Mouse (Mus musculus) megakaryocyte, embryonic 14.5 days (primary cell): Measurements from ENCODE around the gene Olfr224. TPM values are rescaled to one million over a fixed set of nuclear protein-coding genes. Genes with fewer than 3 reads are reported as not detected.
A peak's percentile ranks its signal among the peaks of the same experiment; 100 is the strongest.
"Not testable (repeated sequence)": the region's sequence is repeated elsewhere in the genome, so short reads cannot be mapped to it uniquely, and the experiment has no call there.

Source experiments
- H3K27me3 ChIP-seq: replicated peaks from 2 replicates; pipeline ENCODE3; 2012; ENCODE audit warnings: inconsistent platforms
- H3K36me3 ChIP-seq: replicated peaks from 2 replicates; pipeline ENCODE3; 2012; ENCODE audit warnings: low read length, inconsistent platforms, mixed read lengths
- H3K4me1 ChIP-seq: 2 replicates; pipeline ENCODE4 v1.6.1; 2012; ENCODE audit warnings: inconsistent platforms
- H3K4me3 ChIP-seq: replicated peaks from 2 replicates; pipeline ENCODE3; 2012; ENCODE audit warnings: moderate library complexity, mild to moderate bottlenecking, inconsistent platforms
- H3K9me3 ChIP-seq: 2 replicates; pipeline ENCODE4 v1.6.1; 2012; ENCODE audit warnings: inconsistent platforms
- FLI1 ChIP-seq: IDR thresholded peaks from 2 replicates; pipeline ENCODE4 v1.6.1; 2012; ENCODE audit warnings: low read length, inconsistent platforms, mixed read lengths
- GATA1 ChIP-seq: IDR thresholded peaks from 3 replicates; pipeline ENCODE4 v1.6.1; 2012; ENCODE audit warnings: mixed read lengths, low read length, inconsistent platforms, borderline replicate concordance
- polyA plus RNA-seq: library from polyadenylated mRNA; stranded (reverse); fragments of >175 nt; gene quantifications from 2 replicates; pipeline ENCODE4 v1.2.3, GENCODE M21; 2012; ENCODE audit warnings: low replicate concordance; ENCODE audit not compliant: insufficient read depth

Gene Olfr224
- polyA plus RNA-seq, 1 experiment, result not detected

DNA sequence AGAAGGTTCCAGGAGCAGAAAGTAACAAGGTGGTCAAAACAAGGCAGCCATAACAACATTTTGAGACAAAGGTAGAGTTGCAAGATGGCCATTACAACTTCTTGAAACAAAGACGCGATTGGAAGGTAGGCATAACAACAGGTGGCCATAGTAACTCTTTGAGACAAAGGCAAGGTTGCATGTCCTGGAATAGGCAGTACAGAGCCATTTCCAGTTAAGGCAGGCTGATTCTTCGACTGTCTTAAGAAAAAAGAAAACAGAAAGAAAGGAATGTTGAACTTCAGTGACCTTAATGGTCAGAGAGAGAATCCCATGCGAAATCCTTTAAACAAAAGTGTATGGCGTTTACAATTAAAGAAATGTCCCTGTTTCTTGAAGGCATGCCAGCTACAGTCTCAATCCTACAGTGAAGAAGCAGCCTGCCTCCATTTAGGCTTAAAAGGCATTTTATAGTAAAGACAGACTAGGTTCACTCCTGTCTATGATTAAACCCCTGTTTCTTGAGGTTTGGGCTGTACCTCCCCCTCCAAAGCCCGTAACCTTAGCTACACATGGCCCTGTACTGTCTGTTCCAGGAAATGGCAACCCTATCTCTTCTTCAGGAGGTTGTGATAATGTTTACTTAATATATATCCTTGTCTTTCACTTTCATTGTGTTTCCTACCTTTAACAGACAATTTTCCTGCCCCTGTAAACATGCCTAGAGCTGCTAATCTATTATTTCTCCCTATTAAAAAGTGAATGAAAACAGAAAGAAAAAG lies 32.6 kb upstream of the Olfr224 start:
- Histone ChIP-seq H3K4me1 (peaks cover 36% of the 10 kb centered on the region), H3K4me3 (peak overlapping the region; percentile 46), H3K9me3 (no peaks in the 10 kb centered on the region), H3K36me3 (no peaks in the 10 kb centered on the region), H3K27me3 (peaks cover 1% of the 10 kb centered on the region)
- TF ChIP-seq GATA1, result no peak
- no peak for TF ChIP-seq FLI1

DNA sequence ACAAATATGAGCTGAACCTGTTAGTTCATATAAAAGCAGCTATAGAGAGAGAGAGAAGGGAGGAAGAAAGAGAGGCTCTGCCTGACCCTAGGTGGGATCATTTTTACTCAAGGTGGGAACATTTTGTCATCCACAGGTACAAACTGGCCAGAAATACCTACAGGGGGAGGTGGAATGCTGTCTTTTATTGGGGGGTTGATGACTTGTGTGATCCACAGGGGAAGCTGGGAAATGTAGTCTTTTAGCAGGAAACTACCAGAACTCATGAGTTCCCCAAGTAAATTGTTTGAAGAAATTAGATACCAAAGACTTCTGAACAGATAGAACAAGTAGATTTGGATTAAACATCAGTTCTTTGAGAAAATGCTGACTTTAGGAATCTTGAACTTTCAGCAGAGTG lies 31.7 kb upstream of the Olfr224 start:
- H3K4me1 ChIP-seq, result peaks cover 35% of the 10 kb centered on the region
- no peak overlapping the region for H3K4me3 ChIP-seq
- H3K9me3 ChIP-seq, result no peaks in the 10 kb centered on the region
- H3K36me3 ChIP-seq, result no peaks in the 10 kb centered on the region
- TF ChIP-seq GATA1 (no peak), FLI1 (no peak)
- peaks cover 7% of the 10 kb centered on the region for H3K27me3 ChIP-seq

DNA sequence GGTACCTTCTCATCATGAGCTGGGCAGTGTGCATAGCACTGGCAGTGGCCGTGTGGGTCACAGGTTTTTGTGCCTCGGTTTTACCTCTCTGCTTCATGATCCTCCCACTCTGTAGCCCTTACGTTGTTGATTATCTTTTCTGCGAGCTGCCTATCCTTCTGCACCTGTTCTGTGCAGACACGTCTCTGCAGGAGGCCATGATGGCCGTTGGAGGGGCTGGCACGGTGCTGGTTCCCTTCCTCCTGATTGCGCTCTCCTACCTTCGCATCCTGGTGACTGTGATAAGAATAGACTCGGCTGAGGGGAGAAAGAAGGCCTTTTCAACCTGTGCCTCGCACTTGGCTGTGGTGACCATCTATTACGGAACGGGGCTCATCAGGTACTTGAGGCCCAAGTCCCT lies 27.5 kb upstream of the Olfr224 start:
- Histone ChIP-seq H3K27me3 (peaks cover 11% of the 10 kb centered on the region), H3K36me3 (no peaks in the 10 kb centered on the region), H3K9me3 (no peaks in the 10 kb centered on the region), H3K4me3 (no peak overlapping the region), H3K4me1 (peaks cover 22% of the 10 kb centered on the region)
- TF ChIP-seq GATA1 (no peak), FLI1 (no peak)

DNA sequence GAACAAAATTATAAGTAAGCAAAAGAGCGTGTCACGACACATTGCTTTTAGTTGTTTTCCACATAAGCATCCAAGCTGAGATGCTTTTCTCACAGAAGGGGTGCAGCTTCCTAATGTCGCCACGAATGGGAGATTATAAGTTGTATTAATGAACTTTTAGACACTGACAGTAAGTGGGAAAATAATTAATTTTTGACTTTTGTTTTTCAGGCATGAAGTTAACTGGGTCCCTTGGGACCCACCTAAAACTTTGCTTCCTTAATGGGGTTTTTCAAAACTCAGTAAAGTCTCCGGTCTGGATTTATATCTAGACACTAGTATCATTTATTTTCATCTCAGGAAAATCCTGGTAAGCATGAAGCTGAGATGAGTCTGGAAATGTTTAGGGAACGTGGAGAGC lies 24.5 kb upstream of the Olfr224 start, which contains the start of gene Olfr324:
TSS of gene Olfr324 (plus strand) at position 301 of the 400 bp plus-strand sequence.
- H3K27me3 ChIP-seq, result peaks cover 11% of the 10 kb centered on the region
- no peaks in the 10 kb centered on the region for H3K9me3 ChIP-seq
- H3K4me3 ChIP-seq, result no peak within 1 kb of the TSS
- no peak for TF ChIP-seq FLI1
- no peak for TF ChIP-seq GATA1
- H3K36me3 ChIP-seq, result no peaks in the 10 kb centered on the region
- H3K4me1 ChIP-seq, result peaks cover 17% of the 10 kb centered on the region

DNA sequence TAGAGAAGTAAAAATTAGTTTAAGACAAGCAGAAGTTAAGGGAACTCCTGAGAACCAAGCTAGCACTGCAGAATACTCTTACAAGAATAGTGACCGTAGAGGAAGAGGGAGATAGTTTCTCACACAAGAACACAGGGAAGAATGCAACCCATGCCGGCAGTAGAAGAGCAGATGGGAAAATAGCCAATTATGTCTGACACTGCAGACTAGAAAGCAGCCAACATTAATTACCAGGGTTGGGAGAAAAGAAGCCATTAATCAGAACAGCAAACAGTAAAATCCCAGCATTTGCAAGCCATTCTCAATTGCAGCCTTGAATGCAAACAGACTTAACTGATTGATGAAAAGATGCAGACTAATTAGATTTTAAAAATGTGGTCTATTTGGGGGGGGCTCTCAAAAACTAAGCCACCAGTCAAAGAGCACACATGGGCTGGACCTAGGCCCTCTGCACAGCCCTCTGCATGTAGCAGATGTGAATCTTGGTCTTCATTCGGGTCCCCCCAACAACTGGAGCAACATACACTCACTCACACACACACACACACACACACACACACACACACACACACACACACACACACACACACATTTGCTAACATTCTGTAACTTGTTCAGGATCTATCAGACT lies 18.4 kb upstream of the Olfr224 start:
- no peak overlapping the region for H3K4me3 ChIP-seq
- H3K9me3 ChIP-seq, result no peaks in the 10 kb centered on the region
- peaks cover 27% of the 10 kb centered on the region for H3K4me1 ChIP-seq
- peaks cover 11% of the 10 kb centered on the region for H3K27me3 ChIP-seq
- no peaks in the 10 kb centered on the region for H3K36me3 ChIP-seq
- TF ChIP-seq FLI1 (no peak), GATA1 (no peak)

DNA sequence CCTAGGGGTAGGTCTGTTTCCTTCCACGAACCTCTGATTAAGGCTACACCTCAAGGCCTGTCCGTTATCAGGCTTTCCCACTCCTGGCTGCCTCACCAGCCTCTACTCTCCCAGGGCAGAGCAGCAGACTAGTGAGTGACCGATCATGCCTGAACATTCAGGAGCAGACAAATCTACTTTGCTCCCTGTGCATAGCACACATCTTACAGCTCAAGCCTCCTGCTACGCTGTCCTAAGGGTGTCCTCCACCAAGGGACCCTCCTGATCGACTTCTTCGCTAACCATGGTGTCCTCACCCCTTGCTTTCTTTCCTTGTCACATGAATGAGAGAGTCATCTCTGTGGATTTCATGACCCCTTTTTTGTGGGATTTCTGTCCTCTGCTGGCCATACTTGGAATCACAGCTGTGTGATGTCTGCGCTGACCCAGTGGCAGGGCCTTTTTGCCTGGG lies 17.6 kb upstream of the Olfr224 start:
- Histone ChIP-seq H3K36me3 (no peaks in the 10 kb centered on the region), H3K4me3 (peak overlapping the region; percentile 89), H3K27me3 (peaks cover 11% of the 10 kb centered on the region), H3K9me3 (no peaks in the 10 kb centered on the region), H3K4me1 (peaks cover 27% of the 10 kb centered on the region)
- TF ChIP-seq FLI1, result no peak
- no peak for TF ChIP-seq GATA1

DNA sequence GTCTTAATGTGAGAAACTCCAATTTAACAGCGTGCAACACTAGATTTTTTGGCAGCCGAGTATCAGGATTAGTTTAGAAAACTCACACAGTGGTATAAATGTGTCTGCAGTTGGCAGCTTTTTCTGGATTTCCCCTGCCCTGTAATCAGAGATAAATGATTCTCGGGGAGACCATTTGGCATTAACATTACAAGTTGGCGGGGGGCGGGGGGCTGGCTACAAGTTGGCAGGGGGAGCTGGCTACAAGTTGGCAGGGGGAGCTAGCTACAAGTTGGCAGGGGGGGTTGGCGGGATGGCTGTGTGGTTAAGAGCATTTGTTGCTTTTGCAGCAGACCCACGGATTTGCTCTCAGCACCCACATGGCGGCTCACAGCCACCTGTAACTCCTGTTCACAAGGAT lies 8.3 kb upstream of the Olfr224 start:
- Histone ChIP-seq H3K27me3 (peaks cover 16% of the 10 kb centered on the region), H3K4me3 (no peak overlapping the region), H3K4me1 (no peaks in the 10 kb centered on the region; the same call in 1 of the 2 replicates), H3K9me3 (no peaks in the 10 kb centered on the region), H3K36me3 (no peaks in the 10 kb centered on the region)
- no peak for TF ChIP-seq FLI1
- no peak for TF ChIP-seq GATA1

DNA sequence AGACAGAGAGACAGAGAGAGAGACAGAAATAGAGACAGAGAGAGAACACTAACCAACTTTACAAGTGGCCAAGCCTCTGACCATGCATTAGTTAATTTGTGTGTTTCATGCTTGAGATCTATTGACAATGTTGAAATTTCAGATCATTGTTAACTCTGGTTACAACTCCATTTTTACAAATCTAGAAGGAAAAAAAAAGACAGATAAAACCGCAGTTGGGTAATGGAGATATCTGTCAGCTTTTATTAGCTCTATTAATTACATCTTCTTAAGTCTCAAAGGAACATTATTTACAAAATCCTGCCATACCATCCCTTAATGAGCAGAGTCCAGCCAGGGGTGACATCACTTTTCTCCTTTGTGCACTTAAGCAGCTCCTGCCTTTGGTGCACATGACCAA lies 7.1 kb upstream of the Olfr224 start, which contains the start of gene Olfr325:
TSS of gene Olfr325 (plus strand) at position 301 of the 400 bp plus-strand sequence.
- H3K4me3 ChIP-seq, result no peak within 1 kb of the TSS
- H3K9me3 ChIP-seq, result 0 out of 2 replicates have a peak, but pooled peaks cover 6% of the 10 kb centered on the region
- no peak for TF ChIP-seq GATA1
- TF ChIP-seq FLI1, result no peak
- H3K4me1 ChIP-seq, result peaks cover 3% of the 10 kb centered on the region; the same call in 1 of the 2 replicates
- peaks cover 18% of the 10 kb centered on the region for H3K27me3 ChIP-seq
- H3K36me3 ChIP-seq, result no peaks in the 10 kb centered on the region

DNA sequence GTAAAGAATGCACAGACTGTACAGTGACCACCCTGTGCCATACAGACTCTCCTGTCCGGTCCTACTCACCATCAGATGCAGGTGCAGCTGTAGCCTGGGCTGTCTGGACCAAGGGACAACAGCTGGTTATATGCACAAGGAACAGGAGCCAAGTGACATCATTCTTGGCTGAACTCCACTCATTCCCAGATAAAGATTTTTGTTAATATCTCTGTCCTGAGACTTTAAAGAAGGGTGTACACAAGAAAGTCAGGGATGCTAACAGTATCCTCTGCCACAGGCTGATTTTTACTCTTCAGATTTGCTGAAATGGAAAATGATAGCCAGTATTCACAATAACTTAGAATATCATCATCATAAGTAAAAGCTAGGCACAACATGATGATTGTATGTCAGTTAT lies 14.8 kb downstream of the Olfr224 start, which contains the start of gene Olfr328:
TSS of gene Olfr328 (minus strand) at position 101 of the 400 bp plus-strand sequence.
- Histone ChIP-seq H3K4me3 (no peak within 1 kb of the TSS), H3K9me3 (no peaks in the 10 kb centered on the region), H3K36me3 (no peaks in the 10 kb centered on the region), H3K27me3 (peaks cover 7% of the 10 kb centered on the region), H3K4me1 (peaks cover 4% of the 10 kb centered on the region; the same call in 1 of the 2 replicates)
- TF ChIP-seq FLI1, result no peak
- no peak for TF ChIP-seq GATA1

DNA sequence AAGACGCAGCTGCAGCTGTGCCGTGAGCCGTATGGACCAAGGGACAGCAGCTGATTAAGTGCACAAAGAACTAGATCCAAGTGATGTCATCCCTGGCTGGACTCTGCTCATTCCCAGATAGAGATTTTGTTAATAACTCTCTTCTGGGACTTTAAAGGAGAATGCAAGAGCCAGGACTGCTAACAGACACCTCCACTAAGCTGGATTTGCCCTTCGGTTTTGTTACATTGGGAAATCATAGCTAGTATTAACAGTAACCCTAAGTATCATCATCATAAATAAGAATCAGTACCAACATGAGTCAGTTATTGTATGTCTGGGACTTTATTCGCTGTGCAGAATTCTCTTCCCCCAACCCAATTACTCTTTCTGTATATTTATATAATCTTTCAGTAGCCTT lies 24.0 kb downstream of the Olfr224 start, which contains the start of gene Olfr329-ps:
TSS of gene Olfr329-ps (minus strand) at position 101 of the 400 bp plus-strand sequence.
- Histone ChIP-seq H3K4me3 (no peak within 1 kb of the TSS), H3K27me3 (peaks cover 7% of the 10 kb centered on the region), H3K36me3 (no peaks in the 10 kb centered on the region), H3K9me3 (no peaks in the 10 kb centered on the region), H3K4me1 (no peaks in the 10 kb centered on the region)
- TF ChIP-seq FLI1 (no peak), GATA1 (no peak)

DNA sequence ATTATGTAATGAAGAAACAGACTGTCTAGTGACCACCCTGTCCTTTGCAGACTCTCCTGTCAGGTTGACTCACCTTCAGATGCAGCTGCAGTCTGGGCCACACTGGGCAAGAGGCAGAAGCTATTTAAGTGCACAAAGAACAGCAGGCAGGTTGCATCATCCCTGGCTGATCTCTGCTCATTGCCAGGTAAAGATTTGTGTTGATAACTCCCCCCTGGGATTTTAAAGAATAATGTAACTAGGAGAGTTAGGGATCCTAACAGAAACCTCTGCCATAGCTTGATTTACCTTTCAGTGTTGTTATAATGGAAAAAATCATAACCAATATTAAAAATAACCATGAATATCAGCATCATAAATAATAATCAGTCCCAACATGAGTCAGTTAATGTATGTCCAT lies 35.6 kb downstream of the Olfr224 start, which contains the start of gene Olfr330:
TSS of gene Olfr330 (minus strand) at position 101 of the 400 bp plus-strand sequence.
- not testable (repeated sequence) for H3K27me3 ChIP-seq, H3K4me1 ChIP-seq, H3K4me3 ChIP-seq, H3K36me3 ChIP-seq, H3K9me3 ChIP-seq

DNA sequence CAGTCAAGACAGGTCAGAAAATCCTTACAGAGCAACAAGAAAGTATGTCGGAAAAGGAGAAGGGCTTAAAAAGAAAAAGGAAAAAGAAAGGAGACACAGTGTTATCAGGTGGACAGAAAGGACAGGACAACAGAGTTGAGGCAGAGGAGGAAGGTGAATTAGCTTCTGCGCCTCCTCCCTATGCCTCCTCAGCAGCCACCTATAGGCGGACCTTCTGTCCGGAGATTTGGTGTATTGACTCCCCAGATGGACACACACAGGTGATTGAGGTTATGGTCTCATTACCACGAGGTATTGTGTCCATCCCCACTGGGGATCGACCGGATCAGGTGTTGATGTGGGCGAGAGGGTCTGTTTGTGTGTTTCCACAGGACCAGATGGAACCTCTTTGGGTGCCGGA lies 50.6 kb downstream of the Olfr224 start:
- not testable (repeated sequence) for H3K27me3 ChIP-seq, H3K36me3 ChIP-seq, H3K4me1 ChIP-seq, H3K9me3 ChIP-seq, H3K4me3 ChIP-seq

DNA sequence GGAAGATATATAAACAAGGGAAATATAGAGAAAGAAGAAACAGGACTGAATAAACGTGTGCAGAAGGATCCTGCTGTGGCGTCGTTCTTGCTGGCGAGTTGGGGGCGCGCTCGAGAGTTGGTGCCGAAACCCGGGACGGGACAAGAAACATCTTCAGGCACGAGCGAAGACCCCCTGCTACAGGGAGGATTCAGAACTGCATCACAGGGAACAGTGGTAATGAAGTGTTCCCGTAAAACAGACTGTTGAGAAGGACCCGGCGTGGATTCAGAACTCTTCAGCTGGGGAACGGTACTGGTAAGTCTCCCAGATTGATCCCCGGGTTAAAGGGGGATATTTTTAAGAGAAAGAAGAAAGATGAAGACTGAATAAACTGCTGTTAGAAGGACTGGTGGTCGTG lies 51.4 kb downstream of the Olfr224 start:
- not testable (repeated sequence) for H3K4me1 ChIP-seq, H3K27me3 ChIP-seq, H3K36me3 ChIP-seq, H3K4me3 ChIP-seq, H3K9me3 ChIP-seq
